Mouse (Mus musculus) forebrain, embryonic 16.5 days (tissue): ENCODE measurements at regions not wholly inside any gene's neighbourhood (a gene's known extent, or its start where the extent isn't known, plus 50 kb on each side); places are given as distances from the start of the nearest gene placed in this dataset.

Experiments used
- ATAC-seq: fragments of 200-750 bp; cut with Nextera tagmentation; 2 replicates; pipeline ENCODE4 v1.8.0; 2017; ENCODE audit warnings: mild to moderate bottlenecking, moderate library complexity
- H3K27ac ChIP-seq: fragments of 300-500 bp; sonication (generic); 2 replicates; pipeline ENCODE4 v1.5.1; 2014; ENCODE audit warnings: low read length, control low read depth
- H3K27me3 ChIP-seq: fragments of 300-500 bp; sonication (generic); replicated peaks from 2 replicates; pipeline ENCODE4 v1.6.1; 2014; ENCODE audit warnings: low read length; ENCODE audit not compliant: control insufficient read depth, insufficient read depth
- H3K36me3 ChIP-seq: fragments of 300-500 bp; sonication (generic); 2 replicates; pipeline ENCODE4 v1.6.1; 2014; ENCODE audit not compliant: control insufficient read depth, insufficient read depth
- H3K4me1 ChIP-seq: fragments of 300-500 bp; sonication (generic); replicated peaks from 2 replicates; pipeline ENCODE4 v1.6.1; 2014; ENCODE audit warnings: low read length; ENCODE audit not compliant: control insufficient read depth, insufficient read depth
- H3K4me2 ChIP-seq: fragments of 300-500 bp; sonication (generic); 2 replicates; pipeline ENCODE4 v1.6.1; 2014; ENCODE audit warnings: mild to moderate bottlenecking, low read length, control low read depth
- H3K4me3 ChIP-seq: fragments of 300-500 bp; sonication (generic); replicated peaks from 2 replicates; pipeline ENCODE4 v1.5.1; 2014; ENCODE audit warnings: mild to moderate bottlenecking, low read length, control low read depth
- H3K9ac ChIP-seq: fragments of 300-500 bp; sonication (generic); replicated peaks from 2 replicates; pipeline ENCODE4 v1.6.1; 2014; ENCODE audit warnings: low read depth, low read length, control low read depth
- H3K9me3 ChIP-seq: fragments of 300-500 bp; sonication (generic); 2 replicates; pipeline ENCODE4 v1.6.1; 2016; ENCODE audit warnings: low read length; ENCODE audit not compliant: control insufficient read depth
- WGBS: fragments of 180-500 bp; shearing (Covaris S2); extraction: QIAGEN DNeasy Blood & Tissue Kit; methylation state at CpG from one replicate; pipeline ENCODE4 v1.1.7; 2014; 5-methylcytosine and 5-hydroxymethylcytosine counted together

- WGBS = 89% methylated on average over 3 of the region's 3 CpGs
- Histone ChIP-seq H3K4me3 (no peak overlapping the region), H3K4me2 (no peak overlapping the region), H3K9ac (no peak overlapping the region), H3K27me3 (no peaks in the 10 kb centered on the region; the same call in 1 of the 2 replicates), H3K9me3 (no peaks in the 10 kb centered on the region), H3K4me1 (no peaks in the 10 kb centered on the region), H3K27ac (no peak overlapping the region), H3K36me3 (no peaks in the 10 kb centered on the region)
- ATAC-seq = no peak
These were observed 192.6 kb downstream of the Pax3 start for GRCm38 (mm10) chr1:78004376-78004775.

- H3K4me3 ChIP-seq = no peak overlapping the region
- WGBS = 94% methylated on average over 3 of the region's 3 CpGs
- H3K9me3 ChIP-seq = no peaks in the 10 kb centered on the region
- H3K4me2 ChIP-seq = no peak overlapping the region
- no peak overlapping the region for H3K9ac ChIP-seq
- H3K36me3 ChIP-seq = no peaks in the 10 kb centered on the region
- no peaks in the 10 kb centered on the region for H3K27me3 ChIP-seq
- no peak overlapping the region for H3K27ac ChIP-seq
- no peaks in the 10 kb centered on the region for H3K4me1 ChIP-seq
- no peak for ATAC-seq
These were observed 198.2 kb downstream of the Pax3 start for GRCm38 (mm10) chr1:77998727-77999126.

- Histone ChIP-seq H3K27me3 (peaks cover 17% of the 10 kb centered on the region), H3K4me1 (no peaks in the 10 kb centered on the region), H3K36me3 (no peaks in the 10 kb centered on the region), H3K4me3 (no peak overlapping the region), H3K4me2 (no peak overlapping the region), H3K9ac (no peak overlapping the region), H3K9me3 (no peaks in the 10 kb centered on the region), H3K27ac (no peak overlapping the region)
- 47% methylated on average over 4 of the region's 4 CpGs for WGBS
- ATAC-seq = no peak
These were observed 215.4 kb downstream of the Pax3 start for GRCm38 (mm10) chr1:77981528-77981927.

GRCm38 (mm10) chr1:77978696-77979095 is 218.2 kb downstream of the Pax3 start:
- Histone ChIP-seq H3K4me2 (no peak overlapping the region), H3K27ac (no peak overlapping the region), H3K4me3 (no peak overlapping the region), H3K4me1 (no peaks in the 10 kb centered on the region), H3K27me3 (peaks cover 39% of the 10 kb centered on the region), H3K36me3 (no peaks in the 10 kb centered on the region), H3K9ac (no peak overlapping the region), H3K9me3 (no peaks in the 10 kb centered on the region)
- ATAC-seq = peak; percentile 74
- WGBS = 4% methylated on average over 7 of the region's 7 CpGs

GRCm38 (mm10) chr1:77975941-77976340 is 221.0 kb downstream of the Pax3 start:
- WGBS = 94% methylated on average over 18 of the region's 18 CpGs
- no peak overlapping the region for H3K4me2 ChIP-seq

GRCm38 (mm10) chr1:77972301-77972717 is 224.6 kb downstream of the Pax3 start:
- Histone ChIP-seq H3K4me1 (peaks cover 4% of the 10 kb centered on the region), H3K36me3 (no peaks in the 10 kb centered on the region), H3K4me2 (peak overlapping the region; percentile 3), H3K4me3 (no peak overlapping the region), H3K9me3 (no peaks in the 10 kb centered on the region), H3K27ac (no peak overlapping the region), H3K27me3 (peaks cover 34% of the 10 kb centered on the region), H3K9ac (no peak overlapping the region)
- peak; percentile 96 for ATAC-seq
- 4% methylated on average over 9 of the region's 9 CpGs for WGBS

More at GRCm38 (mm10) chr1:77975941-77976340, 221.0 kb downstream of the Pax3 start:
- Histone ChIP-seq H3K4me3 (no peak overlapping the region), H3K4me1 (peaks cover 4% of the 10 kb centered on the region), H3K9ac (no peak overlapping the region), H3K36me3 (no peaks in the 10 kb centered on the region), H3K9me3 (no peaks in the 10 kb centered on the region), H3K27me3 (peaks cover 42% of the 10 kb centered on the region), H3K27ac (no peak overlapping the region)
- ATAC-seq = no peak

GRCm38 (mm10) chr1:77964656-77965335 is 232.1 kb downstream of the Pax3 start:
- Histone ChIP-seq H3K4me3 (no peak overlapping the region), H3K4me1 (no peaks in the 10 kb centered on the region), H3K9ac (no peak overlapping the region), H3K36me3 (no peaks in the 10 kb centered on the region), H3K4me2 (no peak overlapping the region), H3K27ac (no peak overlapping the region), H3K27me3 (no peaks in the 10 kb centered on the region), H3K9me3 (no peaks in the 10 kb centered on the region)
- ATAC-seq = no peak
- WGBS = 55% methylated on average over 3 of the region's 3 CpGs

GRCm38 (mm10) chr1:77959309-77959708 is 237.6 kb downstream of the Pax3 start:
- 89% methylated on average over 1 of the region's 1 CpGs for WGBS

GRCm38 (mm10) chr1:77957156-77957767 is 239.7 kb downstream of the Pax3 start:
- no peak for ATAC-seq
- Histone ChIP-seq H3K27me3 (0 out of 2 replicates have a peak, but pooled peaks cover 2% of the 10 kb centered on the region), H3K36me3 (no peaks in the 10 kb centered on the region), H3K9ac (no peak overlapping the region), H3K4me1 (no peaks in the 10 kb centered on the region), H3K9me3 (no peaks in the 10 kb centered on the region), H3K4me3 (no peak overlapping the region), H3K27ac (no peak overlapping the region), H3K4me2 (no peak overlapping the region)
- WGBS = 53% methylated on average over 8 of the region's 8 CpGs

More at GRCm38 (mm10) chr1:77959309-77959708, 237.6 kb downstream of the Pax3 start:
- Histone ChIP-seq H3K27ac (no peak overlapping the region), H3K36me3 (no peaks in the 10 kb centered on the region), H3K4me2 (no peak overlapping the region), H3K9ac (no peak overlapping the region), H3K27me3 (0 out of 2 replicates have a peak, but pooled peaks cover 2% of the 10 kb centered on the region), H3K4me1 (no peaks in the 10 kb centered on the region), H3K4me3 (no peak overlapping the region), H3K9me3 (no peaks in the 10 kb centered on the region)
- ATAC-seq = no peak
